Mouse (Mus musculus): ENCODE data around the gene Strn4.

Gene Strn4

GRCm38 (mm10) chr7:16876006-16876405 lies 60.3 kb downstream of the Strn4 start:
- no peak for DNase-seq (ENCODE audit: low read depth, low spot score)

- no peak for DNase-seq (ENCODE audit: low read depth, low spot score)
Observed at GRCm38 (mm10) chr7:16876608-16877007, 60.9 kb downstream of the Strn4 start.

- no peak for DNase-seq (ENCODE audit: low read depth, low spot score)
Observed at GRCm38 (mm10) chr7:16877717-16878116, 62.0 kb downstream of the Strn4 start.

- no peak for DNase-seq (ENCODE audit: low read depth, low spot score)
Observed at GRCm38 (mm10) chr7:16879796-16880547, 64.3 kb downstream of the Strn4 start.

GRCm38 (mm10) chr7:16880615-16881014 lies 64.9 kb downstream of the Strn4 start:
- no peak for DNase-seq (ENCODE audit: low read depth, low spot score)

- DNase-seq (ENCODE audit: low read depth, low spot score), result no peak
Observed at GRCm38 (mm10) chr7:16883162-16883561, 67.5 kb downstream of the Strn4 start.

- no peak for DNase-seq (ENCODE audit: low read depth, low spot score)
Observed at GRCm38 (mm10) chr7:16884334-16884733, 68.6 kb downstream of the Strn4 start.

GRCm38 (mm10) chr7:16885271-16885776 lies 69.6 kb downstream of the Strn4 start:
- no peak for DNase-seq (ENCODE audit: low read depth, low spot score)

GRCm38 (mm10) chr7:16885905-16886304 lies 70.2 kb downstream of the Strn4 start:
- DNase-seq (ENCODE audit: low read depth, low spot score), result no peak

Data from CD4-positive, CD25-positive, alpha-beta regulatory T cell, adult 2 months (primary cell).